Mouse (Mus musculus) heart, embryonic 11.5 days (tissue): ENCODE results near the gene Kri1. TPM values are rescaled to one million over a fixed set of nuclear protein-coding genes. Genes with fewer than 3 reads are reported as not detected.
"Not testable (repeated sequence)": the region's sequence is repeated elsewhere in the genome, so short reads cannot be mapped to it uniquely, and the experiment has no call there.

Experiments used
- ATAC-seq: fragments of 200-750 bp; cut with Nextera tagmentation; replicated peaks from 2 replicates; pipeline ENCODE4 v1.8.0; 2017; ENCODE audit warnings: moderate library complexity; ENCODE audit not compliant: insufficient number of reproducible peaks, low FRiP score, low TSS enrichment
- H3K27ac ChIP-seq: fragments of 300-500 bp; sonication (generic); 2 replicates; pipeline ENCODE4 v1.5.1; 2014; ENCODE audit warnings: mild to moderate bottlenecking, low read depth, low read length
- H3K27me3 ChIP-seq: fragments of 300-500 bp; sonication (generic); 2 replicates; pipeline ENCODE4 v1.6.1; 2014; ENCODE audit warnings: mild to moderate bottlenecking, low read length, mixed read lengths; ENCODE audit not compliant: control insufficient read depth, insufficient read depth
- H3K36me3 ChIP-seq: fragments of 300-500 bp; sonication (generic); 2 replicates; pipeline ENCODE4 v1.6.1; 2014; ENCODE audit warnings: mild to moderate bottlenecking, low read length, moderate library complexity, mixed read lengths; ENCODE audit not compliant: control insufficient read depth, insufficient read depth
- H3K4me1 ChIP-seq: fragments of 300-500 bp; sonication (generic); 2 replicates; pipeline ENCODE4 v1.6.1; 2014; ENCODE audit warnings: low read length; ENCODE audit not compliant: control insufficient read depth, insufficient read depth
- H3K4me2 ChIP-seq: fragments of 300-500 bp; sonication (generic); 2 replicates; pipeline ENCODE4 v1.6.1; 2014; ENCODE audit warnings: mild to moderate bottlenecking, moderate library complexity
- H3K4me3 ChIP-seq: fragments of 300-500 bp; sonication (generic); 2 replicates; pipeline ENCODE4 v1.5.1; 2014; ENCODE audit warnings: low read depth, low read length
- H3K9ac ChIP-seq: fragments of 300-500 bp; sonication (generic); 2 replicates; pipeline ENCODE4 v1.6.1; 2014; ENCODE audit warnings: mild to moderate bottlenecking, low read depth, low read length, moderate library complexity
- H3K9me3 ChIP-seq: fragments of 300-500 bp; sonication (generic); replicated peaks from 2 replicates; pipeline ENCODE4 v1.6.1; 2016; ENCODE audit warnings: low read length; ENCODE audit not compliant: control insufficient read depth
- WGBS: fragments of 180-500 bp; shearing (Covaris S2); extraction: QIAGEN DNeasy Blood & Tissue Kit; methylation state at CpG from one replicate; pipeline ENCODE4 v1.1.7; 2014; ENCODE audit not compliant: insufficient replicate concordance; 5-methylcytosine and 5-hydroxymethylcytosine counted together
- polyA plus RNA-seq: library from polyadenylated mRNA; unstranded; fragments of >200 nt; fragmentation: Nextera tagmentation; extraction: Ambion mirVana; gene quantifications from 2 replicates; pipeline ENCODE4 v1.2.1, GENCODE M21; 2014

Gene Kri1
- polyA plus RNA-seq, 1 experiment from 2014 or later, result 12.3 TPM

- WGBS, result 7% methylated on average over 11 of the region's 11 CpGs
- peak; percentile 8; the same call in 1 of the 2 replicates for ATAC-seq
- Histone ChIP-seq H3K4me3 (peak overlapping the region; percentile 94), H3K4me2 (peak overlapping the region; percentile 89), H3K36me3 (peaks cover 17% of the 10 kb centered on the region), H3K4me1 (peaks cover 18% of the 10 kb centered on the region), H3K27ac (peak overlapping the region; percentile 81), H3K9ac (peak overlapping the region; percentile 92), H3K27me3 (no peaks in the 10 kb centered on the region), H3K9me3 (no peaks in the 10 kb centered on the region)
Observed at GRCm38 (mm10) chr9:21265611-21266010, 22.2 kb downstream of the Kri1 start.

GRCm38 (mm10) chr9:21265000-21265561, 22.7 kb downstream of the Kri1 start, which contains the start of gene Atg4d:
TSS of gene Atg4d (plus strand) at chr9:21265293.
- peak; percentile 98 for ATAC-seq
- Histone ChIP-seq H3K4me1 (peaks cover 18% of the 10 kb centered on the region), H3K36me3 (peaks cover 12% of the 10 kb centered on the region), H3K9me3 (no peaks in the 10 kb centered on the region), H3K9ac (peak within 1 kb of the TSS; percentile 92), H3K27me3 (no peaks in the 10 kb centered on the region), H3K4me2 (peak within 1 kb of the TSS; percentile 89), H3K27ac (peak within 1 kb of the TSS; percentile 81), H3K4me3 (peak within 1 kb of the TSS; percentile 94)
- WGBS, result under 1% methylated on average over 49 of the region's 49 CpGs

- Histone ChIP-seq H3K27ac (peak overlapping the region; percentile 77), H3K36me3 (peaks cover 7% of the 10 kb centered on the region; the same call in 1 of the 2 replicates), H3K9me3 (no peaks in the 10 kb centered on the region), H3K4me3 (peak overlapping the region; percentile 94), H3K27me3 (no peaks in the 10 kb centered on the region), H3K4me2 (peak overlapping the region; percentile 68), H3K9ac (peak overlapping the region; percentile 47; the same call in 1 of the 2 replicates), H3K4me1 (peaks cover 18% of the 10 kb centered on the region)
- WGBS, result 16% methylated on average over 17 of the region's 17 CpGs
- 0 out of 2 replicates have a peak, but pooled peaks have one; percentile 20 for ATAC-seq
Observed at GRCm38 (mm10) chr9:21264272-21264999, 23.3 kb downstream of the Kri1 start.

GRCm38 (mm10) chr9:21261831-21262230, 25.9 kb downstream of the Kri1 start:
- Histone ChIP-seq H3K4me3 (no peak overlapping the region), H3K27ac (no peak overlapping the region), H3K4me2 (no peak overlapping the region), H3K9me3 (no peaks in the 10 kb centered on the region), H3K27me3 (no peaks in the 10 kb centered on the region), H3K36me3 (no peaks in the 10 kb centered on the region), H3K9ac (no peak overlapping the region), H3K4me1 (peaks cover 13% of the 10 kb centered on the region)
- 66% methylated on average over 2 of the region's 2 CpGs for WGBS
- no peak for ATAC-seq

GRCm38 (mm10) chr9:21260491-21261040, 27.2 kb downstream of the Kri1 start:
- Histone ChIP-seq H3K9ac (no peak overlapping the region), H3K4me3 (no peak overlapping the region), H3K27me3 (no peaks in the 10 kb centered on the region), H3K27ac (no peak overlapping the region), H3K4me2 (no peak overlapping the region), H3K9me3 (no peaks in the 10 kb centered on the region), H3K4me1 (peaks cover under 1% of the 10 kb centered on the region), H3K36me3 (no peaks in the 10 kb centered on the region)
- ATAC-seq, result no peak
- 75% methylated on average over 6 of the region's 6 CpGs for WGBS

- not testable (repeated sequence) for ATAC-seq, H3K9me3 ChIP-seq, H3K9ac ChIP-seq, H3K27me3 ChIP-seq, H3K4me2 ChIP-seq, H3K4me3 ChIP-seq, H3K27ac ChIP-seq, H3K4me1 ChIP-seq, H3K36me3 ChIP-seq
- WGBS, result 68% methylated on average over 4 of the region's 4 CpGs
Observed at GRCm38 (mm10) chr9:21256349-21256748, 31.4 kb downstream of the Kri1 start.

GRCm38 (mm10) chr9:21254690-21255089, 33.1 kb downstream of the Kri1 start:
- Histone ChIP-seq H3K27ac (no peak overlapping the region), H3K36me3 (no peaks in the 10 kb centered on the region), H3K27me3 (peaks cover 21% of the 10 kb centered on the region), H3K4me1 (no peaks in the 10 kb centered on the region; the same call in 1 of the 2 replicates), H3K4me2 (no peak overlapping the region), H3K9ac (no peak overlapping the region), H3K9me3 (no peaks in the 10 kb centered on the region), H3K4me3 (no peak overlapping the region)
- no peak for ATAC-seq

GRCm38 (mm10) chr9:21251116-21251735, 36.5 kb downstream of the Kri1 start:
- Histone ChIP-seq H3K4me2 (no peak overlapping the region), H3K9me3 (no peaks in the 10 kb centered on the region), H3K27me3 (peaks cover 48% of the 10 kb centered on the region), H3K36me3 (no peaks in the 10 kb centered on the region), H3K27ac (no peak overlapping the region), H3K9ac (no peak overlapping the region), H3K4me3 (no peak overlapping the region), H3K4me1 (peaks cover 4% of the 10 kb centered on the region; the same call in 1 of the 2 replicates)
- ATAC-seq, result no peak
- 46% methylated on average over 13 of the region's 13 CpGs for WGBS
